In genomic region chr5:145234636-145235035, GRCm38 (mm10) we compare ENCODE assay signal across 8 mouse cellular contexts. TPM values are rescaled to one million over a fixed set of nuclear protein-coding genes. Genes with fewer than 3 reads are reported as not detected.
A peak's percentile ranks its signal among the peaks of the same experiment; 100 is the strongest.
DNase-seq lines count a peak whose midpoint lies in the region; ATAC-seq lines count a peak whose summit lies in the region.

No protein-coding gene starts in this region.

- no peak for ATAC-seq in activated CD4-positive, CD25-positive, alpha-beta regulatory T cell, adult 4 months

- DNase-seq in adrenal gland, postnatal 10 days = peak; percentile 40
- DNase-seq in adrenal gland, postnatal 4 days (ENCODE audit: low spot score in 2 of 2) = no peak
- peak; percentile 18 for DNase-seq in layer of hippocampus, adult 11-12 months (ENCODE audit: low spot score)
- no peak for DNase-seq in layer of hippocampus, adult 9-11 months
- peak; percentile 72 for DNase-seq in R1 (ENCODE audit: low read depth, low spot score)
- DNase-seq in lung, adult 18-20 months = peak; percentile 18 to 19
- DNase-seq in left cerebral cortex, adult 11 months (ENCODE audit: low spot score) = no peak

RNA-seq across cellular contexts. Expression of gene Zfp655, which starts 3.1 kb away (rescaled TPM):
- 10 to 100 TPM; 41.1 to 48.9 TPM for total RNA-seq in adrenal gland, postnatal 10 days (2021)
- 10 to 100 TPM; 48.1 to 53.2 TPM for total RNA-seq in adrenal gland, postnatal 4 days (2021)
- 10 to 100 TPM; 59.5 to 61.1 TPM for polyA plus RNA-seq in activated CD4-positive, CD25-positive, alpha-beta regulatory T cell, adult 4 months (2017; shearing (Covaris generic))

RNA-seq across cellular contexts. Expression of gene Zkscan5, which starts 30.3 kb away (rescaled TPM):
- 10 to 100 TPM; 12.2 to 12.3 TPM for total RNA-seq in adrenal gland, postnatal 10 days (2021)
- 10 to 100 TPM; 16.2 to 16.8 TPM for total RNA-seq in adrenal gland, postnatal 4 days (2021)
- 1 to 10 TPM; 4.8 to 6.0 TPM for polyA plus RNA-seq in activated CD4-positive, CD25-positive, alpha-beta regulatory T cell, adult 4 months (2017; shearing (Covaris generic))

RNA-seq across cellular contexts. Expression of gene Zkscan14, which starts 33.0 kb away (rescaled TPM):
- total RNA-seq in adrenal gland, postnatal 10 days (2021) = 1 to 10 TPM; 7.1 to 9.8 TPM
- total RNA-seq in adrenal gland, postnatal 4 days (2021) = 10 to 100 TPM; 14.0 to 14.7 TPM
- polyA plus RNA-seq in activated CD4-positive, CD25-positive, alpha-beta regulatory T cell, adult 4 months (2017; shearing (Covaris generic)) = 10 to 100 TPM; 16.7 to 20.3 TPM

RNA-seq across cellular contexts. Expression of gene Atp5j2, which starts 42.8 kb away (rescaled TPM):
- total RNA-seq in adrenal gland, postnatal 10 days (2021) = 100 to 1,000 TPM; 810 to 842 TPM
- total RNA-seq in adrenal gland, postnatal 4 days (2021) = 100 to 1,000 TPM; 367 to 390 TPM
- 100 to 1,000 TPM; 418 to 445 TPM for polyA plus RNA-seq in activated CD4-positive, CD25-positive, alpha-beta regulatory T cell, adult 4 months (2017; shearing (Covaris generic))

RNA-seq across cellular contexts. Expression of gene Zscan25, which starts 45.7 kb away (rescaled TPM):
- 10 to 100 TPM; 15.3 to 20.4 TPM for total RNA-seq in adrenal gland, postnatal 10 days (2021)
- 10 to 100 TPM; 26.5 to 29.3 TPM for total RNA-seq in adrenal gland, postnatal 4 days (2021)
- polyA plus RNA-seq in activated CD4-positive, CD25-positive, alpha-beta regulatory T cell, adult 4 months (2017; shearing (Covaris generic)) = under 1 TPM; 0.37 to 0.45 TPM

Comparison
In these comparisons a context has a peak if more than half of its experiments do, and no peak if none do; other contexts are left out.
1. DNase-seq: peak in adrenal gland, postnatal 10 days (single experiment), layer of hippocampus, adult 11-12 months (single experiment), R1 (single experiment) and lung, adult 18-20 months (2 of 2); none in adrenal gland, postnatal 4 days (0 of 2), layer of hippocampus, adult 9-11 months (single experiment) and left cerebral cortex, adult 11 months (single experiment).